Mouse (Mus musculus) hindbrain, embryonic 14.5 days (tissue): Measurements from ENCODE around the gene Sobp. TPM values are rescaled to one million over a fixed set of nuclear protein-coding genes. Genes with fewer than 3 reads are reported as not detected.

Experiments
- ATAC-seq: fragments of 200-750 bp; cut with Nextera tagmentation; 2 replicates; pipeline ENCODE4 v1.8.0; 2017; ENCODE audit warnings: moderate number of reproducible peaks, mild to moderate bottlenecking, moderate TSS enrichment, moderate library complexity; ENCODE audit not compliant: low FRiP score
- DNase-seq: peaks from one replicate; pipeline ENCODE4 v3.0.0-alpha.2; 2015; ENCODE audit warnings: low spot score
- H3K27ac ChIP-seq: fragments of 300-500 bp; sonication (generic); 2 replicates; pipeline ENCODE4 v1.5.1; 2014; ENCODE audit warnings: mild to moderate bottlenecking, moderate library complexity
- H3K27me3 ChIP-seq: fragments of 300-500 bp; sonication (generic); 2 replicates; pipeline ENCODE4 v1.6.1; 2014; ENCODE audit warnings: mild to moderate bottlenecking, low read length, mixed read lengths; ENCODE audit not compliant: control insufficient read depth, insufficient read depth
- H3K36me3 ChIP-seq: fragments of 300-500 bp; sonication (generic); replicated peaks from 2 replicates; pipeline ENCODE4 v1.6.1; 2014; ENCODE audit not compliant: control insufficient read depth, insufficient read depth
- H3K4me1 ChIP-seq: fragments of 300-500 bp; sonication (generic); replicated peaks from 2 replicates; pipeline ENCODE4 v1.6.1; 2014; ENCODE audit warnings: antibody characterized with exemption, low read length, mixed read lengths; ENCODE audit not compliant: control insufficient read depth, insufficient read depth
- H3K4me2 ChIP-seq: fragments of 300-500 bp; sonication (generic); replicated peaks from 2 replicates; pipeline ENCODE4 v1.6.1; 2014; ENCODE audit warnings: mild to moderate bottlenecking, moderate library complexity
- H3K4me3 ChIP-seq: fragments of 300-500 bp; sonication (generic); replicated peaks from 2 replicates; pipeline ENCODE4 v1.5.1; 2014; ENCODE audit warnings: mild to moderate bottlenecking, low read length
- H3K9ac ChIP-seq: fragments of 300-500 bp; sonication (generic); 2 replicates; pipeline ENCODE4 v1.6.1; 2014
- H3K9me3 ChIP-seq: fragments of 300-500 bp; sonication (generic); 2 replicates; pipeline ENCODE4 v1.6.1; 2016; ENCODE audit warnings: low read length; ENCODE audit not compliant: control insufficient read depth
- WGBS: fragments of 180-500 bp; shearing (Covaris S2); extraction: QIAGEN DNeasy Blood & Tissue Kit; methylation state at CpG from one replicate; pipeline ENCODE4 v1.1.7; 2014; 5-methylcytosine and 5-hydroxymethylcytosine counted together
- polyA plus RNA-seq: library from polyadenylated mRNA; unstranded; fragments of >200 nt; fragmentation: Nextera tagmentation; extraction: Ambion mirVana; gene quantifications from 2 replicates; pipeline ENCODE4 v1.2.1, GENCODE M21; 2014

Sobp gene
- polyA plus RNA-seq, 1 experiment from 2014 or later: 16.0 TPM

GRCm38 (mm10) chr10:43036646-43037454 lies 137.5 kb downstream of the Sobp start:
- no peaks in the 10 kb centered on the region for H3K36me3 ChIP-seq
- H3K9me3 ChIP-seq: no peaks in the 10 kb centered on the region
- WGBS: 39% methylated on average over 21 of the region's 21 CpGs
- H3K4me3 ChIP-seq: no peak overlapping the region
- H3K27me3 ChIP-seq: no peaks in the 10 kb centered on the region
- H3K4me2 ChIP-seq: 0 out of 2 replicates have a peak overlapping the region, but pooled peaks have one; percentile 8
- no peak overlapping the region for H3K9ac ChIP-seq
- H3K27ac ChIP-seq: 0 out of 2 replicates have a peak overlapping the region, but pooled peaks have one; percentile 43
- ATAC-seq (peak; percentile 24; the same call in 1 of the 2 replicates), DNase-seq (no peak)
- peaks cover 40% of the 10 kb centered on the region for H3K4me1 ChIP-seq

DNA sequence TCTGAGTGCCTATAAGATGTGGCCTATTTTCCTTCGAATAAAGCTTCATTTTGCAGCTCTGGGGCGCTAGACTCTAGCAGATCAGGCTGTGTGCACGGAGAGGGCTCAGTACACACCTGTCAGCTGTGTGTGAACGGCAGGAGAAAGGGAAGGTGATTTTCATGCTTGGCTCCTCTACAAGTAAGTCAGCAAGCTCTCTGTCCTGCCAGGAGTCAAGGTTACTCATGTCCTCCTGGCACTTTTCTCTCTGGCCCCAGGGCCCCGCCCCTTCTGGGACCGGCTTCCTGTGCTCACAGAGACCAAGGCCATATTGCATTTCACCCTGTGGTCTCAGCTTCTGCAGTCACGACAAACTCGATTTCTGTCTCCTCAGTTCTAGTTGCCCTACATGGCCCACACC lies 138.8 kb downstream of the Sobp start:
- no peak overlapping the region for H3K27ac ChIP-seq
- H3K9me3 ChIP-seq: no peaks in the 10 kb centered on the region
- H3K27me3 ChIP-seq: no peaks in the 10 kb centered on the region
- ATAC-seq (no peak), DNase-seq (no peak)
- no peak overlapping the region for H3K4me2 ChIP-seq
- WGBS: 73% methylated on average over 8 of the region's 8 CpGs
- H3K4me1 ChIP-seq: peaks cover 40% of the 10 kb centered on the region
- no peak overlapping the region for H3K4me3 ChIP-seq
- H3K36me3 ChIP-seq: no peaks in the 10 kb centered on the region
- H3K9ac ChIP-seq: no peak overlapping the region

DNA sequence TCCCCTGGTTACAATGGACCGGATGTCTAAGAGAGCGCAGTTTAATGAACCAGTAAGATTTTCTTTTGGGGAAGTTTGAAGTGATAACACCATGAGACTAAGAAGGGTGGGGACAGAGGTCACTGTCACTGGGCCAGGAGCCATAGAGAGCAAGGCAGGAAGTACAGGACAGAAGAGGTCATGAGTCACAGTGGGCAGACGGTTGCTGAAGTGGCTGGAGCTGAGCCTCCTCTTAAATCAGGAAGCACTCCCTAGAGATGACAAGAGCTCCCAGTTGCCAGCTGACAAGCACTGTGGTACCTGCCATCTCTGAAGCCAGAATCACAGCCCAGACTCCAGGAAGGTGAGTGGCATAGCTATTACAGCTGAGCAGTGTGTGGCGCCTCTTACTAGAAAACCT lies 139.5 kb downstream of the Sobp start:
- Histone ChIP-seq H3K27ac (no peak overlapping the region), H3K4me2 (no peak overlapping the region), H3K9me3 (no peaks in the 10 kb centered on the region), H3K4me1 (peaks cover 40% of the 10 kb centered on the region), H3K27me3 (no peaks in the 10 kb centered on the region), H3K36me3 (no peaks in the 10 kb centered on the region), H3K4me3 (no peak overlapping the region), H3K9ac (no peak overlapping the region)
- ATAC-seq (no peak), DNase-seq (no peak)
- 76% methylated on average over 4 of the region's 4 CpGs for WGBS

- peaks cover 40% of the 10 kb centered on the region for H3K4me1 ChIP-seq
- no peaks in the 10 kb centered on the region for H3K27me3 ChIP-seq
- ATAC-seq (no peak), DNase-seq (no peak)
- H3K9me3 ChIP-seq: no peaks in the 10 kb centered on the region
- no peak overlapping the region for H3K9ac ChIP-seq
- no peak overlapping the region for H3K4me2 ChIP-seq
- no peaks in the 10 kb centered on the region; the same call in 1 of the 2 replicates for H3K36me3 ChIP-seq
- peak overlapping the region; percentile 51; the same call in 1 of the 2 replicates for H3K27ac ChIP-seq
- WGBS: 49% methylated on average over 15 of the region's 15 CpGs
- no peak overlapping the region for H3K4me3 ChIP-seq
Measured at GRCm38 (mm10) chr10:43033481-43034248, 140.7 kb downstream of the Sobp start.

DNA sequence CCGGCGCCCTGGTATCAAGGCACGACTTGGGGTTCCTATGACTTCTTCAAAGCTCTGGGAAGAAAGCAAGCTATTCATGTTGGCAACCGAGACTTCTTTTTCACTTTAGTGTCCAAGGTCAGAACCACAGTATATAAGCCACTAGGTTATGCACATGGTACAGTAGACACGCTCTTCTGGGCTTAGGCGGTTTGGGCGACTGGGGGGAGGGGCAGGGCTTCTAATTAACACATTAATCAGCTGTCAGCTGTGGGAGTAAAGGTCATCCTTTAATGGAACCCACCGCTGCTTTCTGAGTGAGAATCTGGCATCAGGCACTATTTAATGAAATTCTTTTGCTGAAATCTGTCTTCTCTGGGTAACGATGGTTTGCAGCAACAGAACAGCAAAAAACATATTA lies 147.3 kb downstream of the Sobp start:
- WGBS: 31% methylated on average over 9 of the region's 9 CpGs
- Histone ChIP-seq H3K4me3 (no peak overlapping the region), H3K27me3 (no peaks in the 10 kb centered on the region; the same call in 1 of the 2 replicates), H3K4me1 (peaks cover 11% of the 10 kb centered on the region), H3K4me2 (no peak overlapping the region), H3K36me3 (no peaks in the 10 kb centered on the region; the same call in 1 of the 2 replicates), H3K9me3 (no peaks in the 10 kb centered on the region), H3K27ac (no peak overlapping the region), H3K9ac (no peak overlapping the region)
- DNase-seq (no peak), ATAC-seq (peak; percentile 51)

DNA sequence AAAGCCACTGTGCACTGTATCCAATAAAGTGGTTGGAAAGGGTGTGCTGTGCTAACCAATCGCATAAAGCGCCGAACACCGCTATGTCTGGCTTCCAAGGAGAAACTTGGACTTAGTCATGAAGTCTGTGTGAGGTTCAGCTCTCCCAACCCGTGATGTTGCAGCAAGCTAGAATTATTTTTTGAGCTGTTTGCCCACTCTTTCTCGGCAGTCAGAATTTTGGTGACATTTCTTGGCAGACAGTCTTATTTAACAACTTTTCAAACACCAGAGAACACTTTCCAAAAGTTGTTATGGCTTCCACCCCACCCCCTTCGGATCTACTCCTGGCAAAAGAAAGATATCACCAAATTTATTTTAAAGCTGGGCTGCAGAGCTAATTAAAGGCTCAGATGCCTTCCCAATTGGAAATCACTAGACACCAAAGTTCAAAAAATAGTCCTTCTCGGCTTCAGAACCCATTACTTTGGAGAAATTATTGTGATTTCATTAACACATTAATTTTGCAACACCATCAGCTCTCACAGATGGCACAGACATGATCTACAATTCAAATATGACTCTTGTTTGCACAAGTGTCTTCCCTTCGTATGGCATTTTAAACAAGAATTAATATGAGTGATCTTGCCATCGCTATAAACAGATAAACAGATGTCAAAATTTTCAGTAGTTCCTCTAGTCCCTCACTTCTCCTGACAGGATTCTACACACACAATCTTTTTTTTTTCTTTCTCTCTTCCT lies 150.7 kb downstream of the Sobp start:
- ATAC-seq (no peak), DNase-seq (no peak)
- no peak overlapping the region for H3K4me2 ChIP-seq
- H3K36me3 ChIP-seq: peaks cover 13% of the 10 kb centered on the region
- H3K4me3 ChIP-seq: no peak overlapping the region
- 70% methylated on average over 10 of the region's 10 CpGs for WGBS
- no peak overlapping the region for H3K27ac ChIP-seq
- H3K4me1 ChIP-seq: peaks cover 20% of the 10 kb centered on the region
- no peak overlapping the region for H3K9ac ChIP-seq
- H3K9me3 ChIP-seq: no peaks in the 10 kb centered on the region
- peaks cover 6% of the 10 kb centered on the region; the same call in 1 of the 2 replicates for H3K27me3 ChIP-seq

DNA sequence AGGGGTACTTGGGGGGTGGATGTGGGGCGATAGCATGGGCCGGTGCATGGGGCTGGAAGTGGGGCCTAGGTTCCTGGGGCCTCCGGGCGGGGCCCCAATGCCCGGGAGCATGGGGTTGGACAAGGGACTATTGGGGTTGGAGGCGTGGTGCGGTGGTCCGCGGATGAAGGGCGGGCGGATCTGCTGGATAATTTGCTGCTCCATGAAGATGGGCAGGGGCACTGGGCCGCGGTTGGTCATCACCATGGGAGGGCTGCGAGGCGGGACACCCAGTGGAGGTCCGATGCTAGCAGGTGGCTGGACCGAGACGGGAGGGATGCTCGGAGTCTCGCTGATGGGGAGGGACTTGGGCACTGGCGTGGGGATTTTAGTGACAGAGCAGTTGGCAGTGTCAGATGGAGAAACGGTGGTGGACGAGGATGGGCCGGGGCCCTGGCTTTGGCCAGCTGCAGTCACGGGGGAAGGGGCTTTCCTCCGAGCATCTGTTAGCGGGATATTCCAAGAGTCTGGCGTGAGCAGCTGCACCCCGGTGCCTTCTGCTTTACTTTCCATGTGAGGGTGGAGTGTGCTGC lies 152.1 kb downstream of the Sobp start:
- peak overlapping the region; percentile 90 for H3K4me2 ChIP-seq
- no peaks in the 10 kb centered on the region for H3K9me3 ChIP-seq
- H3K27me3 ChIP-seq: peaks cover 6% of the 10 kb centered on the region; the same call in 1 of the 2 replicates
- no peak for DNase-seq
- ATAC-seq: 0 out of 2 replicates have a peak, but pooled peaks have one; percentile 1
- peak overlapping the region; percentile 60 for H3K9ac ChIP-seq
- H3K4me1 ChIP-seq: peaks cover 20% of the 10 kb centered on the region
- 4% methylated on average over 29 of the region's 29 CpGs for WGBS
- H3K4me3 ChIP-seq: peak overlapping the region; percentile 46
- H3K36me3 ChIP-seq: peaks cover 13% of the 10 kb centered on the region
- no peak overlapping the region for H3K27ac ChIP-seq

DNA sequence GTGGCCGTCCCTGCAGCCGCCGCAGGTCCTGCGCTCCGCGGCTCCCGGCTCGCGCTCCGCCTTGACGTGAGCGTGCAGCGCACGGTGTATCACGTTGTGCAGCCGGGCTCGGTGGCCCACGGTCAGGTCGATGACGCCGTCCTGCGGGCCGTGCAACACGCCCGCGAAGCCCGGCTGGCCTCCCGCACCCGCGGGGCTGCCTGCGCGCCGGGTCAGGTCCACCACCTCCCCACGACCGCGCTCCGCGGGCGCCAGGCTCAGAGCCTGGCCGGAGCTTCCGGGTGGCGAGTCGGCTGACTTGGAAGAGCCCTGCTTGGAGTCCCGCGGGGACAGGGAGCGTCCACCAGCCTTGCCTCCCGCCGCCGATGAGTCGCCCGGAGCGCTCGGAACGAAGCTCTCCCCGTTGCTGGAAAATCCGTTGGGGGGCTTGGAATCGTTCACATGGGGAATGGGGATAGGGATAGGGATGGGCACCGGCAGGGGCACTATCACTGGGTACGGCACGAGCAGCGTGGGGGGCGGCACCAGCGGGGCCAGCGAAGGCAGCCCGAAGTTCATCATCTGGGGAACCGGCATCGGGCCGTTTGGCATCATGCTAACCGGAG lies 152.7 kb downstream of the Sobp start:
- DNase-seq: no peak
- Histone ChIP-seq H3K27me3 (peaks cover 6% of the 10 kb centered on the region; the same call in 1 of the 2 replicates), H3K27ac (no peak overlapping the region), H3K36me3 (peaks cover 13% of the 10 kb centered on the region), H3K9me3 (no peaks in the 10 kb centered on the region), H3K4me2 (peak overlapping the region; percentile 90), H3K9ac (peak overlapping the region; percentile 60), H3K4me1 (peaks cover 17% of the 10 kb centered on the region), H3K4me3 (peak overlapping the region; percentile 46)
- peak; percentile 65 for ATAC-seq
- 1% methylated on average over 63 of the region's 69 CpGs for WGBS
